17 mouse cellular contexts compared by ENCODE assay signal in genomic region chrX:108599906-108600468, GRCm38 (mm10).
"Had no signal": no experiment of that assay in that cellular context is flagged by ENCODE, and none has a peak within 500 bp of the region (broad histone marks: within the 10 kb centered on the region; RNA-seq: fewer than 3 reads in every experiment).

No protein-coding gene starts in this region.

- H3K27me3 ChIP-seq: neural tube, embryonic 12.5 days; neural tube, embryonic 13.5 days; neural tube, embryonic 15.5 days; stomach, embryonic 15.5 days had no signal

- H3K36me3 ChIP-seq: neural tube, embryonic 12.5 days; neural tube, embryonic 13.5 days; neural tube, embryonic 15.5 days; stomach, embryonic 15.5 days had no signal

- H3K4me1 ChIP-seq: neural tube, embryonic 12.5 days; neural tube, embryonic 13.5 days; neural tube, embryonic 15.5 days; stomach, embryonic 15.5 days had no signal

- H3K9me3 ChIP-seq: neural tube, embryonic 12.5 days; neural tube, embryonic 13.5 days; neural tube, embryonic 15.5 days; stomach, embryonic 15.5 days had no signal

- H3K9ac ChIP-seq: neural tube, embryonic 12.5 days; neural tube, embryonic 13.5 days; neural tube, embryonic 15.5 days; stomach, embryonic 15.5 days had no signal

- H3K27ac ChIP-seq: neural tube, embryonic 12.5 days; neural tube, embryonic 13.5 days; neural tube, embryonic 15.5 days; stomach, embryonic 15.5 days; stomach, postnatal 0 days had no signal

- H3K4me3 ChIP-seq: neural tube, embryonic 12.5 days; neural tube, embryonic 13.5 days; neural tube, embryonic 15.5 days; stomach, embryonic 15.5 days had no signal

- DNase-seq: retina, postnatal 1 day; right cerebral cortex, adult 18-20 months; right cerebral cortex, postnatal 14 days; right cerebral cortex, postnatal 25 days; right cerebral cortex, postnatal 4 days; spleen, adult 18-20 months; thymus, adult 18-20 months; thymus, adult 2 months; thymus, postnatal 14 days; thymus, postnatal 25 days; thymus, postnatal 36 days; thymus, postnatal 4 days had no signal
